Mouse (Mus musculus): ENCODE data around the gene Grik5.
A peak's percentile ranks its signal among the peaks of the same experiment; 100 is the strongest.

Gene Grik5

GRCm38 (mm10) chr7:25030032-25030753, 42.0 kb downstream of the Grik5 start:
- peak; percentile 81 for DNase-seq

GRCm38 (mm10) chr7:25026452-25026851, 45.7 kb downstream of the Grik5 start:
- no peak for DNase-seq

- no peak for DNase-seq
These were observed 46.2 kb downstream of the Grik5 start for GRCm38 (mm10) chr7:25025855-25026439.

GRCm38 (mm10) chr7:25011592-25011991, 60.6 kb downstream of the Grik5 start:
- no peak for DNase-seq

GRCm38 (mm10) chr7:25010090-25010913, 61.8 kb downstream of the Grik5 start:
- peak; percentile 44 for DNase-seq

GRCm38 (mm10) chr7:25009099-25009700, 62.9 kb downstream of the Grik5 start:
- DNase-seq, result no peak

- DNase-seq, result peak; percentile 73
These were observed 63.5 kb downstream of the Grik5 start for GRCm38 (mm10) chr7:25008635-25009034.

- no peak for DNase-seq
These were observed 64.4 kb downstream of the Grik5 start for GRCm38 (mm10) chr7:25007609-25008374.

- no peak for DNase-seq
These were observed 65.4 kb downstream of the Grik5 start for GRCm38 (mm10) chr7:25006586-25007364.

- DNase-seq, result no peak
These were observed 66.0 kb downstream of the Grik5 start for GRCm38 (mm10) chr7:25006171-25006570.

GRCm38 (mm10) chr7:25005421-25006065, 66.6 kb downstream of the Grik5 start, which contains the start of gene Atp1a3:
Gene Atp1a3 (minus strand): TSS chr7:25005958.
- DNase-seq, result peak; percentile 47

GRCm38 (mm10) chr7:25004806-25005205, 67.3 kb downstream of the Grik5 start:
- DNase-seq, result no peak

GRCm38 (mm10) chr7:25003820-25004388, 68.2 kb downstream of the Grik5 start:
- no peak for DNase-seq

GRCm38 (mm10) chr7:25003291-25003690, 68.9 kb downstream of the Grik5 start:
- DNase-seq, result no peak

- DNase-seq, result peak; percentile 82
These were observed 71.4 kb downstream of the Grik5 start for GRCm38 (mm10) chr7:25000711-25001110.

GRCm38 (mm10) chr7:25000211-25000610, 71.9 kb downstream of the Grik5 start:
- peak; percentile 59 for DNase-seq

GRCm38 (mm10) chr7:24993081-24993480, 79.1 kb downstream of the Grik5 start:
- DNase-seq, result no peak

- no peak for DNase-seq
These were observed 81.7 kb downstream of the Grik5 start for GRCm38 (mm10) chr7:24990478-24990877.

GRCm38 (mm10) chr7:24987941-24988340, 84.2 kb downstream of the Grik5 start:
- DNase-seq, result no peak

GRCm38 (mm10) chr7:24985799-24986198, 86.3 kb downstream of the Grik5 start:
- peak; percentile 42 for DNase-seq

- DNase-seq, result no peak
These were observed 87.8 kb downstream of the Grik5 start for GRCm38 (mm10) chr7:24984307-24984706.
